Mouse (Mus musculus): ENCODE measurements at regions not wholly inside any gene's neighbourhood (a gene's known extent, or its start where the extent isn't known, plus 50 kb on each side); places are given as distances from the start of the nearest gene placed in this dataset.

GRCm38 (mm10) chr8:116071497-116071896 is 363.9 kb upstream of the Maf start:
- H3K27me3 ChIP-seq (ENCODE audit: control insufficient read depth in 1 of 2, insufficient read depth in 2 of 2, low read length in 2 of 2): no peaks in the 10 kb centered on the region
- H3K9me3 ChIP-seq (replicated peaks; ENCODE audit: insufficient read depth, low read length): no peaks in the 10 kb centered on the region
- no peaks in the 10 kb centered on the region for H3K4me1 ChIP-seq (ENCODE audit: control insufficient read depth in 1 of 2, insufficient read depth in 2 of 2, low read length in 2 of 2)
- no peaks in the 10 kb centered on the region for H3K36me3 ChIP-seq (ENCODE audit: control insufficient read depth in 1 of 2, insufficient read depth in 2 of 2, low read length in 2 of 2)
- no peak for DNase-seq (ENCODE audit: low read depth, low spot score)
- no peak overlapping the region for H3K27ac ChIP-seq (ENCODE audit: control insufficient read depth, low read depth, low read length)
- TF ChIP-seq TAL1 (IDR thresholded peaks at IDR 0.05; ENCODE audit: low read length) (no peak), POLR2A (IDR thresholded peaks at IDR 0.05; ENCODE audit: control insufficient read depth in 1 of 2, insufficient read depth in 1 of 2, low read depth in 1 of 2, low read length in 2 of 2, poor library complexity in 1 of 2) (no peak), MAFK (IDR thresholded peaks at IDR 0.05; ENCODE audit: borderline replicate concordance, low read depth, low read length) (no peak), MEF2A (IDR thresholded peaks at IDR 0.05; ENCODE audit: extremely low read depth, insufficient replicate concordance, low read depth, low read length, poor library complexity, severe bottlenecking) (no peak), EP300 (IDR thresholded peaks at IDR 0.05; ENCODE audit: low read depth in 1 of 2, low read length in 2 of 2) (no peak), TCF12 (IDR thresholded peaks at IDR 0.05; ENCODE audit: low read depth, low read length) (no peak), ZMIZ1 (IDR thresholded peaks at IDR 0.05; ENCODE audit: low read depth, low read length) (no peak), SIN3A (IDR thresholded peaks at IDR 0.05; ENCODE audit: low read length) (no peak), BHLHE40 (IDR thresholded peaks at IDR 0.05; ENCODE audit: borderline replicate concordance, low read depth, low read length) (no peak), KAT2A (conservative IDR thresholded peaks at IDR 0.05; ENCODE audit: low read depth, low read length) (no peak), ZC3H11A (IDR thresholded peaks at IDR 0.05; ENCODE audit: low read depth, low read length) (no peak), TBP (IDR thresholded peaks at IDR 0.05; ENCODE audit: low read depth, low read length) (no peak), GABPA (IDR thresholded peaks at IDR 0.05; ENCODE audit: low read depth, low read length) (no peak), RCOR1 (IDR thresholded peaks at IDR 0.05; ENCODE audit: low read depth, low read length) (no peak), POLR2AphosphoS2 (IDR thresholded peaks at IDR 0.05; ENCODE audit: low read length) (no peak), USF1 (IDR thresholded peaks at IDR 0.05; ENCODE audit: low read depth, low read length) (no peak)
- H3K79me2 ChIP-seq (ENCODE audit: control insufficient read depth, insufficient read depth, low read length, poor library complexity): no peaks in the 10 kb centered on the region
- H3K9ac ChIP-seq (ENCODE audit: control insufficient read depth, low read depth, low read length, poor library complexity, severe bottlenecking): no peak overlapping the region
- H3K4me3 ChIP-seq (ENCODE audit: control insufficient read depth in 1 of 2, insufficient read depth in 1 of 2, low read depth in 2 of 2, low read length in 2 of 2): no peak overlapping the region

GRCm38 (mm10) chr8:116069538-116069937 is 361.9 kb upstream of the Maf start:
- Histone ChIP-seq H3K27ac (ENCODE audit: control insufficient read depth, low read depth, low read length) (no peak overlapping the region), H3K79me2 (ENCODE audit: control insufficient read depth, insufficient read depth, low read length, poor library complexity) (no peaks in the 10 kb centered on the region), H3K4me3 (ENCODE audit: control insufficient read depth in 1 of 2, insufficient read depth in 1 of 2, low read depth in 2 of 2, low read length in 2 of 2) (no peak overlapping the region), H3K9ac (ENCODE audit: control insufficient read depth, low read depth, low read length, poor library complexity, severe bottlenecking) (no peak overlapping the region), H3K9me3 (replicated peaks; ENCODE audit: insufficient read depth, low read length) (no peaks in the 10 kb centered on the region), H3K4me1 (ENCODE audit: control insufficient read depth in 1 of 2, insufficient read depth in 2 of 2, low read length in 2 of 2) (no peaks in the 10 kb centered on the region), H3K27me3 (ENCODE audit: control insufficient read depth in 1 of 2, insufficient read depth in 2 of 2, low read length in 2 of 2) (no peaks in the 10 kb centered on the region), H3K36me3 (ENCODE audit: control insufficient read depth in 1 of 2, insufficient read depth in 2 of 2, low read length in 2 of 2) (no peaks in the 10 kb centered on the region)
- TF ChIP-seq GATA1 (IDR thresholded peaks at IDR 0.05; ENCODE audit: low read depth, low read length) (no peak), MAX (IDR thresholded peaks at IDR 0.05; ENCODE audit: low read length) (no peak), MYB (IDR thresholded peaks at IDR 0.05; ENCODE audit: low read depth, low read length) (no peak), ZKSCAN1 (IDR thresholded peaks at IDR 0.05; ENCODE audit: low read depth, low read length) (no peak), E2F4 (IDR thresholded peaks at IDR 0.05; ENCODE audit: borderline replicate concordance, low read depth, low read length) (no peak), RAD21 (IDR thresholded peaks at IDR 0.05; ENCODE audit: low read depth, low read length) (no peak), MXI1 (IDR thresholded peaks at IDR 0.05; ENCODE audit: low read depth, low read length) (no peak), NRF1 (IDR thresholded peaks at IDR 0.05; ENCODE audit: insufficient read depth, low read depth, low read length, poor library complexity, severe bottlenecking) (no peak), EP300 (IDR thresholded peaks at IDR 0.05; ENCODE audit: low read depth in 1 of 2, low read length in 2 of 2) (no peak), UBTF (IDR thresholded peaks at IDR 0.05; ENCODE audit: borderline replicate concordance, insufficient read depth, low read depth, low read length) (no peak), CTCF (IDR thresholded peaks at IDR 0.05 in 2 of 3, conservative IDR thresholded peaks at IDR 0.05 in 1 of 3; ENCODE audit: control insufficient read depth in 1 of 3, insufficient read depth in 1 of 3, low read depth in 2 of 3, low read length in 3 of 3, poor library complexity in 1 of 3, severe bottlenecking in 1 of 3) (no peak), USF2 (IDR thresholded peaks at IDR 0.05; ENCODE audit: borderline replicate concordance in 1 of 2, insufficient read depth in 1 of 2, low read depth in 1 of 2, low read length in 2 of 2) (no peak), JUND (IDR thresholded peaks at IDR 0.05; ENCODE audit: low read depth, low read length) (no peak), SMC3 (IDR thresholded peaks at IDR 0.05; ENCODE audit: low read depth, low read length) (no peak), POLR2AphosphoS5 (IDR thresholded peaks at IDR 0.05; ENCODE audit: borderline replicate concordance, low read depth, low read length) (no peak), TAL1 (IDR thresholded peaks at IDR 0.05; ENCODE audit: low read length) (no peak), HCFC1 (IDR thresholded peaks at IDR 0.05; ENCODE audit: low read depth, low read length) (no peak)
- no peak for DNase-seq (ENCODE audit: low read depth, low spot score)

Data from MEL (cell line).